Mouse (Mus musculus) cerebellum, postnatal 36 days (tissue): Measurements from ENCODE around the gene Tmem259.
A peak's percentile ranks its signal among the peaks of the same experiment; 100 is the strongest.

Source experiments
- DNase-seq, 2 experiments: peaks; one replicate each; pipeline ENCODE4 v3.0.0; 2021 to 2022; ENCODE audit warnings: mixed read lengths in 2 of 2

The Tmem259 gene

DNA sequence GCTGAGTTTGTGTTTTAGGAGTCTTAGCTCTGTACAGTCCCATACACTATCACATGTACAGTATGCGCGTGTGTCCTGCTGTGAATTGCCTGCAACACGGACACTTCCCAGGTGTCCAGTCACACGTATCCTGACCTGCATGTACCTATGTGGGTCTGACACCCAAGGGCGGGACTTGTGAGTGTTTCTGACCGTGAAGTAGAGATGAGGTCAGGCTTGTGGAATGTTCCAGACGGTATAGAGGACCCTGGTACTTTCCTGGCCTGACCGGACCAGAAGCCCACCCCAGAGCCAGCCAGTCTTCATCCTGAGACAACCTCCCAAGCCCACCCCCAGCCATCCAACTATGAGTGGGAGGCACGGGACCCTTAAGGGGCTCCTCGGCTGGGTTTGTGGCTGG is 31.5 kb upstream of the Tmem259 start:
- no peak for DNase-seq

DNA sequence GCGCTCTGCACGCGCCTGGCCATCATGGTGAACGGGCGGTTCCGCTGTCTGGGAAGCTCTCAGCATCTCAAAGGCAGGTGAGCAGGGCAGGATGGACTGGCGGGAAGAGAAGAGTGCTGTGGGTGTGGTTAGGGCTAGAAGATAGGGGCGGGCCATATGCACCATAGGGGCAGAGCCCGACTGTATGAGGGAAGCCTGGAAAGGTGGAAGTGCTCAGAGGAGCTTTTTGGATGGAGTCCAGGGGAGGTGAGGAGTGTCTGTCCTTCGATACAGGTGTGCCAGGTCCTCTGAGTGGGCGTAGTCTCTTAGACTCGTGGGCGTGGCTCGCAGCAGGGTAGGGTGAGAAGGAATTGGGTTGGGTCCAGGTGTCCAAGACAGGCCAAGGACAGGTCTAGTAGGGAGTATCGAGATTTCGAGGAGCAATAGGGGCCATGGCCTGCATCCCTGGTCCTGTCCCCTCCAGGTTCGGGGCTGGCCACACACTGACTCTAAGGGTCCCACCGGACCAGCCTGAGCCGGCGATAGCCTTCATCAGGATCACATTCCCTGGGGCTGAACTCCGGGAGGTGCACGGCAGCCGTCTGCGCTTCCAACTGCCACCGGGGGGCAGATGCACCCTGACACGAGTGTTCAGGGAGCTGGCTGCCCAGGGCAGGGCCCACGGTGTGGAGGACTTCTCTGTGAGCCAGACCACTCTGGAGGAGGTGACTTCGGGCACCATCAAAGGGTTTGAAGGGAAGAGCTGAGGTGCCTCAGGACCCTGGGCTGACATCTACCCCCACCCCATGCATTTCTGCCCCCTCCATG is 30.6 kb upstream of the Tmem259 start:
- peak in 1 of 2 experiments; percentile 5 for DNase-seq

DNA sequence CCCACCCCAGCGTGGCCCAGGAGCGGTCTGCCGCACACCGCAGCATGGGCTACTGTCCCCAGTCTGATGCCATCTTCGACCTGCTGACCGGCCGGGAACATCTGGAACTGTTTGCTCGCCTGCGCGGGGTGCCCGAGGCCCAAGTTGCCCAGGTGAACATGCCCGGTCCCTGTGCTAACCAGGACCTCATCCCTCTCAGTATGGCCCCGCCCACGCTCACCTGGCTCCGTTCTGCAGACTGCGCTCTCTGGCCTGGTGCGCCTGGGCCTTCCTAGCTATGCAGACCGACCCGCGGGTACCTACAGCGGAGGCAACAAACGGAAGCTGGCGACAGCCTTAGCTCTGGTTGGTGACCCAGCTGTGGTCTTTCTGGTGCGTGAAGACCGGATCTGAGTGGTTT is 29.5 kb upstream of the Tmem259 start:
- DNase-seq = peak in 1 of 2 experiments; percentile 6

DNA sequence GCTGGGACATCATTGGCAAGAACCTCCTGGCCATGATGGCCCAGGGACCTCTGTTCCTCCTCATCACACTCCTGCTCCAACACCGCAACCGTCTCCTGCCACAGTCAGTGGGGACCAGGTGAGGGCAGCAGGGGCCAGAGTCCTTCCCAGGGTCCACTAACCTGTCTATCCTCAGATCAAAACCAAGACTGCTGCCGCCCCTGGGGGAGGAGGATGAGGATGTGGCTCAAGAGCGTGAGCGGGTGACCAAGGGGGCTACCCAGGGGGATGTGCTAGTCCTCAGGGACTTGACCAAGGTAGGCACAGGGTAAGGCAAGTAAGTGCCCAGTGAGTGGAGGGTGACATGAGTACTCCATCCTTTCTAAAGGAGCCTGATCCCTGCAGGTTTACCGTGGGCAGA is 27.6 kb upstream of the Tmem259 start:
- peak in 1 of 2 experiments; percentile 5 for DNase-seq

DNA sequence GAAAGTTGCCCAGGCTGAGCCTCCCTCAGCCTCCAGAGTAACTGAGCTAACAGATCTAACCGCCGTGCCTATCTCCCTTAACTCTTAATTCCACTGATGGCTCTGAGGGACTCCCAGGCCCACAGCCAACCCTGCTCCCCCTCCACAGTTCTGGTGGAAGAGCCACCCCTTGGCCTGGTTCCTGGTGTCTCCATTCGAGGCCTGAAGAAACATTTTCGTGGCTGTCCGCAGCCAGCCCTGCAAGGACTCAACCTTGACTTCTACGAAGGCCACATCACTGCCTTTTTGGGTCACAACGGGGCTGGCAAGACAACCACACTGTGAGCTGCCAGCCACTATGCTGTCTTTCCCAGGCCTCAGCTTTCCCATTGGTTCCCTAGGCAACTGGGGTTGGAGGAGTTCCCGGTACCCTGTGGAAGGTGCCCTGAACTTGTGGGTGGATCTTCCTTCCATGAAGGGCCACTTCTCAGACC is 20.1 kb upstream of the Tmem259 start:
- DNase-seq = no peak

DNA sequence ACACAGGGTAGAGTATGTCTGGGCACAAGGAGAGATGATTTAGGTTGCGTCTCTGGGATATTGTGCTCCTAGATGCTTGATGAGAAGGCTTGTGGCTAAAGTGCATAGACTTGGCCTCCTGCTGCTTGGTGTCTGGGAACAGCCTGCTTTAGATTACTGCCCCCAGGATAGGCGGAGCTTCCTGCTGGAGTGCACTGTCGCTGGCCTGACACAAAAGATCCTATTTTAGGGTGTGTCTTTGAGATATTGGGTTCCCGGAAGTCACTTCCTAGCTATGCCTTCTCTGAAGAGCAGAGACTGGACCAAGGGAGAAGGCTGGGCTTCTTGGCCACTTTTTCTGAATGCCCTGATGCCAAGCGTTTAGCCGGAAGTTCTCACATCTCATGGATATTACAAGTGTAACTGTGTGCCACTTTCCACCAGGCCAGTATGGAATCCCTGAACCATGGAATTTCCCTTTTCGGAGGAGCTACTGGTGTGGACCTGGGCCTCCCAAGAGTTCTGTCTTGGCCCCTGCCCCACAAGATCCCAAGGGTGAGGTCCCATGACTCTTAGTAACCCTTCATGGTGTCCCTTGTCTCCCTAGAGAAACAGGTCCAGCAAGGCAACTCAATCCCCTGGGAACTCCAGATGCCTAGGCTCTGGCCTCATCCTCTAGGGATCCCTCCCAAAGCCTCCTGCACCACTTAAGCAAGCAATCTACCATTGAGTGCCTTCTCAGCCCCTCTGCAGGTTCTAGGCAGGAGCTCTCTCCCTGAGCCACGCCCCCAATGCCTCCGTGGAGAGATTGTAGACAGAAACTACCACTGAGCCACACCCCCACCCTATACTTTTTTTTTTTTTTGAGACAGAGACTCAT is 19.5 kb upstream of the Tmem259 start:
- no peak for DNase-seq

DNA sequence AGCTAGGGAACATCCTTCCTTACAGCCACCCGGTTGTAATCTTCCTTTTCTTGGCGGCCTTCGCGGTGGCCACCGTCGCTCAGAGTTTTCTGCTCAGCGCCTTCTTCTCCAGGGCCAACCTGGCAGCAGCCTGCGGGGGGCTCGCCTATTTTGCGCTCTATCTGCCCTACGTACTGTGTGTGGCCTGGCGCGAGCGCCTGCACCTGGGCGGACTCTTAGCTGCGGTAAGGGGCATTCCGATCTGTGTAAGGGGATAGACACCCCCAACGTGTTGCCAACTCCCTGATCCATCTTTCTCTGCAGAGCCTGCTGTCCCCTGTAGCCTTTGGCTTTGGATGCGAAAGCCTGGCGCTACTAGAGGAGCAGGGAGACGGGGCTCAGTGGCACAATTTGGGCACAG is 18.7 kb upstream of the Tmem259 start:
- peak in 1 of 2 experiments; percentile 11 for DNase-seq

DNA sequence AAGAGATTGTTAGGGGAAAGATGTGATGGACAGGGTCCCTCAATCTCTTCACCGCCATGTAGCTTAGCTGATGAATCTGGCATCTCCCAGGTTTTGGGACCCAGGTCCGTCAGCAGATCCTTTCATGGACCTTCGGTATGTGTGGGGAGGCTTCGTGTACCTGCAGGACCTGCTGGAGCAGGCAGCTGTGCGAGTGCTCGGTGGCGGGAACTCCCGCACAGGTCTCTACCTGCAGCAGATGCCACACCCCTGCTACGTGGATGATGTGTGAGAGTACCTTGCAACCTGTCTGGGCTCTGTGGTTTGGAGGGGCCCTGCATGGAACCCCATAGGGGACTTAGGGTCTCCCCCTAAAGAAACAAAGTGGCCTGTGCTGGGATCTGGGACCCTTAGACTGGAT is 17.8 kb upstream of the Tmem259 start:
- DNase-seq = no peak

DNA sequence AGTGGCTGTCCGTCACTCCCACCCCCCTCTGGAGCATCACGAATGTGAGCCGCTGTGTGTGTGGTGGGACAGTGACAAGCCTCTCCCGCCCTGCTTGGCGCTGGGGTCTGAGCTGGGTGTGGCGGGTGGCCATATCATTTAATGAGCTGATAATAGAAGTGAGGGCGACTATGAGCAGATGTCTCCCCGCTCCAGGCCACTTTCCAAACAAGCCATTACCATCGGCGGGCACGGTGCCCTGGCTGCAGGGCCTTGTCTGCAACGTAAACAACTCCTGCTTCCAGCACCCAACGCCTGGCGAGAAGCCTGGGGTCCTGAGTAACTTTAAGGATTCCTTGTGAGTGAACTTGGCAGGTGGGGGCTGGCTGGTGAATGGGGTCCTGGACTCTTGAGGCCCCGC is 13.7 kb upstream of the Tmem259 start:
- peak; percentile 62 to 70 for DNase-seq

DNA sequence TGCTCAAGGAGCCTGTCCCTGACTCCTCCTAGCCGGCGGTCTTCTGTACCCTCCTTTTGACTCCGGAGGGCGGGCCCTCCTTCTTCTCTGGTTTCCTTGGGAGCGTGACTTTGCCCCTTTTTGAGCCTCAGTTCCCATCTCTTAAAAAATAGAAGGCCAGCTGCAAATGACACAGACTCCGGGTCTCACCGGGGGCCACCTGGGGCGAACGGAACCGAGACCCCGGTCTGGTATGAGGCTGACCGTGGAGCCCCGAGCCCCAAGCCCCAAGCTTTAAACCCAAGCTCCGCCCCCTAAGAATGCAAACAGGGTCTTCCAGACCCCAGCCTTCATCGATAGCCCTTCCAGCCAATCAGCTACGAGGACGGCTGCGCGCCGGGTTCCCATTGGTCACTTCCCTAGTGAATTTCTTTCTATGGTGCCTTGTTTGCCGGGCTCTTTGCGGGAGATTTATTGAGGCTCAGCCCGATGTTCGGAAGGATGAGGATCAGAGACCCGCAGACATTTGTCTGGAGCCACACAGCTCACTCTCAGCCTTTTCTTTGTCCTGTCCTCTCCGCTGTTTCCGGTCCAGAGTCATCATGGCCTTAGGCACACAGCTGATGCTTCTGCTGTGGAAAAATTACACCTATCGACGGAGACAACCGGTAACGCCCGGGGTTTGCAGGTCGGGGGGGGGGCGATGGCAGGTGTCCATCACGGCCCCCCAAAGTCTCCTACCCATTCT is 13.1 kb upstream of the Tmem259 start:
- DNase-seq = peak; percentile 78 to 83

DNA sequence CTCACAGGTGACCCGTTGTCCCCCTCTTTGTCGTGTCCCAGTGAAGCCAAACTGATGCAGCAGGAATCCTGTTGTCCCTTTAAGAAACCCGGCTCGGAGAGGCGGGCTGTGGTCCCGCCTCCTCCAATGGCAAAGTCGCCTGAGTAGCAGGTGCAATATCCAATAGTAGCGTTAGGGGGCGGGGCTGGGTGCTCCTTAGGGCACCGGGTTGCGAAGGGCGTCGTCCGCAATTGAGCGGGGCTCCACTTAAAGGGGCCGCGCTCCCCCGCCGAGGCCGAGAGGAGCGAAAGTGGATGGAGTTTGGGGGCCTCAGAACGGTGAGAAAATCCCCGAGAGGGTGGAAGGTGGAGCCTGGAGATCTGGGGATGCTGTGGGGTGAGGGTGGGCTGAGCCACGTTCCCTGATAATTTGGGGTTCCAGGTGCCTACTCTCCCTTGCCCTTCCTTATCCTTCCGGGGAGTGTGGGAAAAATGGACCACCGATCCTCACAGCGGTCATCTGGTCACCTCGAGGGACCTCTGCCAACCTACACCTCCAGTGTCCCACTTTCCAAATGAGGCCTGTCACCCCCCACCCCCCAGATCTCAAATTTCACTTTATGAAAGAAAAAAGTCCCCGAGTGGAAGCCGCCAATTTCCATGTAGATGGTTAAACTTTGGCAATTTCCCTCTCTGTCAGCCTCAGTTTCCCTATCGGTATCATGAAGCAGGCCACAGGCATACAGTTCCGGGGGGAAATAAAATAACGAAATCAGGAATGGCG is 12.3 kb upstream of the Tmem259 start, which contains the start of gene Abca7:
Gene Abca7, plus strand, starts transcription at position 223 of the 762 bp plus-strand sequence.
- DNase-seq = peak; percentile 98

DNA sequence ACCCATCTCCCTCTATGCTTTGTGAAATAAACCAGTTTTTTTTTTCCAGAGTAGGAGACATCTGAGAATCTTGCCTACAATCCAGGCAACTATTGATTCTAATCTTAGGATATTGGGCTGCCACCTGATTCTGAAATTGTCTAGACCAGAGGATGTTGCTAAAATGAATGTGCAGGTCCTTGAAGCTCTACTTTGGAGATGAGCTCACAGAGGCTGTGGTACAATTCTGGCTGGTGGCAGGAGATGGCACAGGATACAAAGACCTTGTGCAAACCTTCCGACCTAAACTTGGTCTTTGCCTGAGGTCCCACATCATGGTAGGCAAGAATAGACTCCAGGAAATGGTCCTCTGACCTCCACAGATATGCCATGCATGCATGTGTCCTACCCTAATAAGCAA is 11.5 kb upstream of the Tmem259 start:
- no peak for DNase-seq

DNA sequence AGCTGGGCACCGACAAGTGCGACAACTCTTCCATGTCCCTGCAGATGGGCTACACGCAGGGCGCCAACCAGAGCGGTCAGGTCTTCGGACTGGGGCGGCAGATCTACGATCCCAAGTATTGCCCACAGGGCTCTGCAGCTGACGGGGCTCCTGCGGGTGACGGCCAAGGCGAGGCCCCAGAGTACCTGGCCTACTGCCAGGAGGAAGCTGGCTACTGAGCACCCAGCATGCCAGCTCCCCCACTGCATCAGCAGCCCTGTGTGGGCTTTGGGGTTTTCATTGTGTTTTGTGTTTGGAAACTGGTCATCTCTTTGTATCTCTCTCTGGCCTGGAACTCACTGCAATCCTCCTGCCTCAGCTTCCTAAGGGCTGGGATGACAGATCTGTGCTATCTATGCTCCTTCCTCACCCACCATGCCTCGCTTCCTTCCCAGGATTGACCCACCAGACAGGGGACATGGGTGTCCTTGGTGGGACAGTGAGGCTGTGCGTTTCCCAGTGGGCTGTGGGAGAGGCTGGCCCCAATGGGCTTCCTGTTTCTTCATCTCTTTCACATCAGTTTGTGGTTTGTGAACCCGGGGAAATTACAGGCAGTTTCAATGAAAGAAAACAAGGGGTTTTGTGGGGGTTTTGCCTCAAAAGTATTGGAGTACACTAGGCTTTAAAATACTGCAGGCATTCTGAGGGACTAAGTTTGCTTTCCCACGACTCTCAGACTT is 10.4 kb upstream of the Tmem259 start:
- no peak for DNase-seq

DNA sequence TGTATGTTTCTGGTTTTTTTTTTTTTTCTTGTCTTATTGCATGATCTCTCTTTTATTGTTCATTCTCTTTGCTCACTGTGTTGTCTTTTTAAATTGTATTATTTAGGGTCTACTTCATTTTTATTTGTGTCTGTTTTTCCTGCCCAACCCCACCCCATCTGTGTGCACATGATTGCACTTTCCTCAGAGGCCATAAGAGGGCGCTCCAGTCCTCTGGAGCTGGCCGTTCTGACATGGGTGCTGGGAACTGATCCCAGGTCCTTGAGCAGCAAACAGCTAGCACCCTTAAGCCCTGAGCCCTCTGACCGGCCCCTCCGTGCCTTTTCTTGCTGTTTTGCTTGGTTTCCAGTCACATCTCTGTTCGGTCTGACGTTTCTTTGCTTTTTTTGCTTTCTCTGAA is 7.4 kb upstream of the Tmem259 start:
- DNase-seq = no peak

DNA sequence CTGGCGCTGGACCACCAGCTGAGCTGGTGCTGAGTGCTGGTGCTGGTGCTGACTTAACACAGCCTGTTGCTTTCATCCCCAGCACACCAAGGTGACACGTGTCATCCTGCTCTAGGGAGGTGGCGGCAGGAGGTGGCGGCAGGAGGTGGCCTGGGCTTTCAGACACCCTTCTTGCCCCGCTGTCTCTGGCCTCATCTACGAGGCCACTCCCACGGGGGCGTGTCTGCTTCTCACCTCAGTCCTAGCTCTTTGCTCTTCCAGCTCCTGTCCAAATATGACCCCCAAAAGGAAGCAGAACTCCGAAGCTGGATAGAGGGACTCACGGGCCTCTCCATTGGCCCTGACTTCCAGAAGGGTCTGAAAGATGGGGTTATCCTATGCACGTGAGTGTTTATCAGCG is 7.0 kb upstream of the Tmem259 start:
- DNase-seq = no peak

DNA sequence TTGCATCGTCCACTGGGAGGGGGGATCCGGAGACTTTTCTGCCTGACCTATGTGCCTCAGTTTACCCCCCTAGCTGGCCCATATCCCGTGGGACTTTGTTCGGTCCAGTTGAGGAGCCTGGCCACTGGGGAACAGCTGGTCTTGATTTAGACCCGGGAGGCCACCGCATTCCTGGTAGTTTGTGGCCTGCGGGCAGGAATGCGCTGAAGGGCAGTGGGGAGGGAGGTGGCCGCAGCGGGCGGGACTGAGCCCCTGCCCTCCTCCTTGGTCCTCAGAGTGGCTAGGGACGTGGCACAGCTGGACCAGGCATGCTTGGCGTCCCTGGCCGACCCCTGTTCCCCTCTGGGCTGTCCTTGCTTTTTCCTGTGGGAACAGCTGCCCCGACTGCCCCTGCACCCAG is 5.7 kb upstream of the Tmem259 start:
- no peak for DNase-seq

DNA sequence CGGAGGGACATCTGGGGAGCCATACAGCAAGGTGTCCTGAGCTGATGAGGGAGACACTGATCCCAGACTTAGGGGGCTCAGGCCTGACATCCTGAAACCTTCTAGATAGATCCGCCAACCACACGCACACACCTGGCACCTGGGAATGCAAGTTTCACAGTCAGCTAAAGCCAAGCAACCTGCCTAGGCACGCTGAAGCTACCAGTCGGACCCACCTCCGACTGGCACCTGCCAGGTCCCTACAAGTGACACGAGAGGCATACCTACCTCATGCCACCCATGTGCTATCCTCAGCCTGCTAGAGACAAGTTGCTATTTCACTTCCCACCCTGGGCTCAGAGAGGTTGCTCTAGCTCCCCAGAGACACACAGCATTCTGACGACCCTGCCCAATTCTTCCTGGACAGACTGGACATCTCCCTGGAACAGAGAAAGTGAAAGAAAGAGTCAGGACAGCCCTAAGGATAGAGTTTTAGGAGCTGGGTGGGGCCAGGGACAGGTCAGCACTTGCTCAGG is 5.2 kb upstream of the Tmem259 start:
- no peak for DNase-seq

DNA sequence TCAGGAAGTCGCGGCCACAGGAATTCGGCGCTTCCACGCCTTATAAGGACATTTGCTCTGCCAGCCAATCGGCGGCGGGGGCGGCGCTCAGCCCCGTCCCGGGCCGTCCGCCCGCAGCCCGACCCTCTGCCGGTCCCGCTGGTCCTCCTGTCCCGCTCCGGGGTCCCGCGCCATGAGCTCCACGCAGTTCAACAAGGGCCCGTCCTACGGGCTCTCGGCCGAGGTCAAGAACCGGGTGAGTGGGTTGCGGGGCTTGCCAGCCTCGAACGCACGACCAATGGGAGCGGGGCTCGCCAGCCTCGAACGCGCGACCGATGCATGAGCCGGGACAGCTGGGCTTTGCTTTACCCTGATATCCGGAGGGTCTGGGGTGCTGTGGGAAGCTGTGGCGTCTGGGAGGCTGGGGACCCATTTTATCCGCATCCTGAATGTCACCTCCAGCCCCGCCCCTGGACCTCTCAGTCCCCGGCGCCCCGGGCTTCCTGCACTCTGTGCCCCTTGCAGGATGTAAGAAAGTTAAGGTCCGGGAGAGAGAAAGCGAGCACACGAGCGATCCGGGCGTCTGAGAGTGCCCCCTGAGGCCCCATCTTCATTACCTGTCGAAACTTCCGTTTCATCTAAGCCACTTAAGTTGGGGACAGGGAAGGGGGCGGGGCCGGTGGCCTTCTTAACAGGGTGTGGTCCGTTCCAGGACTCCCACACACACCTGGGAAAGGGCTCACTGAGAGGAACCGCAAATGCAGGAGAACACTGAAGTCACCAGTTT is 4.6 kb upstream of the Tmem259 start, which contains the start of gene Cnn2:
Gene Cnn2, plus strand, starts transcription at position 79 of the 766 bp plus-strand sequence.
- no peak for DNase-seq

DNA sequence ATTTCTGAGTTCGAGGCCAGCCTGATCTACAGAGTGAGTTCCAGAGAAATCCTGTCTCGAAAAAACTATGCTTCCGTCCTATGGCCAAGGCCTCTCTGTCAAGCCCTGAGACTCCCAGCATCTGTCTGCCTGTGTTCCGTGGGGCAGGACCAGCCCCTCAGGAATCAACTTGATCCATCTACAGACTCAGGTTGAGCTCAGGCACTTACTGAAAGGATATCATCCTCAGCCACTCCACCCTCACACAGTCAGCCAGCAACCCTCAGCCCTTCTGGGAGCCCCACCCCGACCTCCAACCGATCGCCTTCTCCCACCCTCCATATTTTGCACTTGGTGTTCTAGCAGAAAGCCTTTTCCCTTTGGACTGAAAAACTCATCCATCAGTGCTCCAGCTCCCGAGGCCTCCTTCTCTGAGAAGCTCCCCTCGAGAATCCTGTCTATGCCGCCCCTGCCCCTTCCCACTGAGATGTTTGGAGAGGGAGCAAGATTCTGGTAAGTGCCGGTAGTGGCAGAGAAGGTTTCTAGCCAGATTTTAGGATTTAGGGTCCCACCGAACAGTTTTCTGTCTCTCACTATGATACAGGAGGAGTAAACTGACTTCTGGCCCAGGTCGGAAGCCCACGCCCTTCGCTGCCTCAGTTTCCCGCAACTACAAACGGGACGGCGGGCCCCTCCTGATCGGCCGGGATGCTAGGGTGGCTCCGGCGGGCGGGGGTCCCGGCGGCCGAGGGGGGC is 3.8 kb upstream of the Tmem259 start:
- no peak for DNase-seq

DNA sequence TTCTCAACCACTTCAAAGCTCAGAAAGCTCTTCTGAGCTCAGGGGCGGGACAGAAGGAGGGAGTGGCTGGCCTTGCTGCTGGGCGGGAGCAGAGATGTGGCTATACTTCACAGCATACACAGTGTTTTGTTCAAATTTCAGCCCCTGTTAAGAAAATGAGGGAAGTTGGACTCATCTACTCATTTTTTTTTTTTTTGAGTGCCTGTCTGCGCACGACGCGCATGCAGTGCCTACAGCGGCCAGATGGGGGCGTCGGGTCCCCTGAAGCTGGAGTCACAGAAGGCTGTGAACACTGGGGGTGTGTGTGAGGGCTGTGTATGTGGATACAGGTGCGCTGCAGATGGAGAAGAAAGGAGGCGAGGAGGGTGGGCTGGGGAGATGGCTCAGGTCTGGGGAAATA is 2.8 kb upstream of the Tmem259 start:
- DNase-seq = peak; percentile 91 to 93
